Mouse (Mus musculus) left cerebral cortex, adult 18-20 months (tissue): Measurements from ENCODE around the gene Cipc. TPM values are rescaled to one million over a fixed set of nuclear protein-coding genes. Genes with fewer than 3 reads are reported as not detected.

Experiments used
- DNase-seq, 2 experiments: peaks; one replicate each; pipeline ENCODE4 v3.0.0; 2021 to 2022; ENCODE audit warnings: low spot score in 2 of 2, mixed read lengths in 1 of 2
- long read RNA-seq, 2 experiments: library from polyadenylated mRNA; stranded (forward); transcript quantifications; one replicate each; pipeline ENCODE4 v2.0.0; 2021
- total RNA-seq, 2 experiments: library from RNA; stranded (reverse); gene quantifications; 2 replicates each; pipeline ENCODE4 v1.2.3; 2021

Cipc gene
- 10 to 100 TPM; 84.0 to 86.8 TPM for total RNA-seq
- long read RNA-seq, experiment 1, full-length matches to known transcripts = 39 of 59 reads
- long read RNA-seq, experiment 1, partial matches to known transcripts = 0 of 59 reads
- long read RNA-seq, experiment 1, other reads (novel, unspliced or antisense) = 20 of 59 reads
- long read RNA-seq, experiment 2, full-length matches to known transcripts = 25 of 51 reads
- long read RNA-seq, experiment 2, partial matches to known transcripts = 1 of 51 reads
- long read RNA-seq, experiment 2, other reads (novel, unspliced or antisense) = 25 of 51 reads

GRCm38 (mm10) chr12:86946862-86947574 is at the start of gene Cipc:
Gene Cipc (plus strand): TSS chr12:86947043.
- DNase-seq = peak; percentile 98 to 99

DNA sequence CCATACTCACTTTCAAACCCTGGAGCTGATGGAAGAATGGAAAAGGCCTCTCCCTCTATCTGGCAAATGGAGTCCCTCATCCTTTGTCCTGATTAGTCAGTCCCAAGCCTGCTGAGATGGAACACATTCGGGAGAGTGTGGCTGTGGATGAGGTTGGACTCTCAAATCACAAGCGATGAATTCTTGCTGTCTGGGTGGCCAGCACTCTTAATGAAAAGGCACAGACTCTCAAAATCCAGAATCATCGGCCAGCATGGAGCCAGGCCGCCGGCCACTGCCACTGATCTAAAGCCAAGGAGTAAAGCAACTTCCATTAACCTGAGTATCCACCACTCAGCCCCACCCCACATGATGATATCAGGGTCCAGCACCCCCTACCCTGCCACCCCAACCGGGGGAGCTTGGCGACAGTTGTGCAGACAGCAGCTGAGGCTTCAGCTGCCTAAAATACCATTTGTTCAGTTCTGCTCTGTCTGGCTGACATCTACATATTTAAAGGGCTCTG is 49.0 kb upstream of the Cipc start:
- DNase-seq = no peak

DNA sequence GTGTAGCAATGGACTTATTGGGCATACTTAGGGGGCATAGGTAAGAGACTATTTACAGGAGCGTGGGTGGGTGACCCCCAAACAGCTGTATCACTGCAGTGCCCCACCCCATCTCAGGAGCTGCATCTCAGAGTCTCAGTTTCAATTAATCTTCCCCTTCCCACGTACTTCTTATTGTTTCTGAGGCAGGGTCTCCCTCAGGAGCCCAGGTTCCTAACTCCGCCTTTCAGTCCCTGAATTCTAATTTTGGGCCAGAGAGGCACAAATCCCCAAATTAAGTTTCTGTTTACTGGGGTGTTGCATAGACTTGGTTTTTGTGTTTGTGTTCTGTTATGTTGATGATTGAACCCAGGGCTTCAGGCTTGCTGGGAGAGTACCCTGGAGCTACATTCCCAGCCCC is 48.4 kb upstream of the Cipc start:
- no peak for DNase-seq

GRCm38 (mm10) chr12:86899461-86900179 is 47.2 kb upstream of the Cipc start:
- no peak for DNase-seq

GRCm38 (mm10) chr12:86903828-86904806 is 42.7 kb upstream of the Cipc start:
- DNase-seq = no peak

DNA sequence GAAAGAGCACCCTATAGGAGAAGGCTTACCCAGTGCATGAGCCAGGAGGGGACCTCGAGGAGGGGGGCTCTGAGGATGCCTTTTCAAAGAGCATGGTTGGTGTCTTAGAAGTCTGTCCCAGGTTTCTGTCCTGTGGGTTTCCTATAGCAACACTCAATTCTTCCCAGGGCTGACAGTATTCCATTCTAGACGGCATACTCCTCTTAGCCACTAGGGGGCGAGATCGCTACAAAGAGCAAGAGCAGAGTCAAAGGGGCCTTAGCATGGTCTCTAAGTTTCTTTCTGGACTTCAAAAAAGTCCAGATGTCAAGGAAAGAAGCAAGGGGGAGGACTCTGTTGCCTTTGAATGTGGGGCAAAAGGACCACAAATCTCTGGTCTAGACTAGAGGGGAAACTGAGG is 41.6 kb upstream of the Cipc start:
- peak in 1 of 2 experiments; percentile 48 for DNase-seq

GRCm38 (mm10) chr12:86905876-86906275 is 41.0 kb upstream of the Cipc start:
- DNase-seq = no peak

- peak; percentile 87 to 91 for DNase-seq
Measured at GRCm38 (mm10) chr12:86906395-86906794, 40.4 kb upstream of the Cipc start.

DNA sequence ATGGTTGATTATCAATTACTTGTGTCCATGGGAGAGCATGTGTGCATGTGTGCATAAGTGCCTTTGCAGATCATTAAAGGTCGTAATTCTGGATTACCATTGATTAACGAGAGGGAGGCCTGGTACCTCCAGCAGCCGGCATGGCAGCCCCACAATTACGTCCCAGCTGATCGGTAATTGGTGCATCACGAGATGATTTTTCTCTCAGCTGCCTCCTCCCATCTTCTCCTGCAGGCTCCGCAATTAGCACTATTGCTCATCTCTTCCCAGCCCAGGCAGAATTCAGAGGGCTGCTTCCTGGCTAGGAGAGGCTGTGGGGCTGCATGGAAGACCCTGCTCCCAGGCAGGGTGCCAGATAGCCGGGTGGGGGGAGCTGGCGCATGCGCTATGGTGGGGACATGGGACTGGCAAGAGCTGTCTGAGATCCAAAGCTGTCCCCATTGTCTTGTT is 35.3 kb upstream of the Cipc start:
- DNase-seq = peak; percentile 53

GRCm38 (mm10) chr12:86912335-86913093 is 34.3 kb upstream of the Cipc start:
- no peak for DNase-seq

DNA sequence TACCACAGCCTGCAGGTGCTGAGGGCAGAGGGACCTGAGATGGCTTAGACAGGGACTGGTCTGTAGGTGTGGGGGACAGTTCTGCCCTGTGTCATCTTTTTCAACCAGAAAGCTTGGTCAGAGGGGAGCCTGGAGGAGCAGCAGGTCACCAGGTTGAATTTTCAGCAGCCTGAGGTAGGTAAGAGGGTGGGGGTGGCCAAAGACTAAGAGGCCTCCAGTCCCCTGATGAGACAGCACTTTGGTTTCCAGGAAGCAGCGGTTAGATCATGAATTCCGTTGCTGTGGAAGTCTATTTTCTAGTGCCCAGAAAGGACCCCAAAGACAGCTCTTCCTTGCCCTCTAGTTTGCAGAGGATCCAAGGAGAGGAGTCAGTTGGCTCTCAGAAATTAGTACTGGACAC is 32.5 kb upstream of the Cipc start:
- no peak for DNase-seq

DNA sequence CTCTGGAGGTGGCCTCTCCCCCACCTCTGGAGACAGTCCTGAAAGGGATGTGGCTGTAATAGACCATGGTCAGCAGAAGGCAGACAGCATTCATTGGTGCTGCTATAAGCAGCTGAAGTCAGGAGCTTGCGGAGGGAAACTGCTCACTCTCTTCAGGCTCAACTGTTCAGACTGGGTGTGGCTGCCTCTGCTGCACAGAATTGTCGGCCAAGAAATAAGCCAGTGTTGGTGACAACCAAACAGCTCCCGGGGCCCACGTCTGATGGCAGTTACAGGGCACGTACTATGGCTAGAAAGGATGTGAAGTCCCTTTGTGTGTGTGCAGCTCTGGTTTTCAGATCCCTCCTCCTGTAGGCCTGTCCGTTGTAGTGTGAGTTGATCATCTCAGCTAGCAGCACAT is 32.1 kb upstream of the Cipc start:
- no peak for DNase-seq

DNA sequence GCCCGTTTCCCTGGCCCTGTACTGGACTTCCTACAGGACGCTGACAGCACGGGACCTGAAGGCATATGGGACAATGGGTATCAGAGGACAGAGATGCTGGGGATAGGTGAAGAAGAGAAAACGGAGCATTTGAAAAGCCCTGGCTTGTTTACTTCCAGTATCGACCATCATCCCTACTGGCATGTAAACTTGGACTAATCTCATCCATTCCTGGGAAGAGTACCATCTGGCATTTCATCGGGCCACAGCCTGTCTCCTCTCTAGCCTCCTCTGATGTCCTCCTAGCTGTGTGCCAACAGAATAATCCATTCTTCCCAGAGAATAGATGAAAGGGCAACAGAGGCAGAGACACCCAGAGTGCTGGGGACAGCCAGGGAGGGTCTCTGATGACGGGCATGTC is 31.2 kb upstream of the Cipc start:
- no peak for DNase-seq

DNA sequence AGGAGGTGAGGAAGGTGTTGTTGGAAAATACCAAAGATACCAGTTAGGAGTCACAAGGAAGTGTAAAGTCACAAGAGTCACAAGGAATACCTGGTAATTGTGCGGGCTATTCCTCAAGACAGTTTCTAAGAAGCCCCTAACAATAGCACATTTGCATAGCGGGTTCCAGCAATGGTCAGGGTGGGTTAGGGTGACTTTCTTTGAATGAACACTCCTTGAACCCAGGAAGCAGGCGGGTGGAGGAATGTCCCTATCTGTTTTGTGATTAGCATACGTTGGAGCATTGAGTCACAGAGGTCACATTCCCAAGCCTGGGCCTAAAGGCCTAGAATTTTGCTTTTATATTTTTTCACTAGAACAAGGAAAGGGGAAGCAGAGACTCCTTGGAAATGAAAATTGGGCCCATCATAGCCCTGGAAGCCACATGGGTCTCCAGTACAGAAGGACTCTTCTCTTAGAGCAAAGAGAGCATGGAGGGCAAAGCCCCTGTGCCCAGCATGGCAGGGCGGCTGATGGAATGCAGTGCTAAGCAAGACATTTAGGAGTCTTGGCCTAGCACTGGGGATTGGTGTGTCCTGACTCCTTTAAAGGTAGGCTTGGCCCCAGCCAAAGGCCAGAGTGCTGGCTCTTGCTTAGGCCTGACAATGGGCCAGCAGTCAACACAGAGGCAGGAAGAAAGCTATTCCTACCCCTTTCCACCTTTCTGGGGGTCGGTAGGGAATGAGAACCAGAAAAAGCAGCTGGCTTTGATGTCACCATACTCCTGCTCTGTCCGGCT is 29.9 kb upstream of the Cipc start:
- DNase-seq = no peak

DNA sequence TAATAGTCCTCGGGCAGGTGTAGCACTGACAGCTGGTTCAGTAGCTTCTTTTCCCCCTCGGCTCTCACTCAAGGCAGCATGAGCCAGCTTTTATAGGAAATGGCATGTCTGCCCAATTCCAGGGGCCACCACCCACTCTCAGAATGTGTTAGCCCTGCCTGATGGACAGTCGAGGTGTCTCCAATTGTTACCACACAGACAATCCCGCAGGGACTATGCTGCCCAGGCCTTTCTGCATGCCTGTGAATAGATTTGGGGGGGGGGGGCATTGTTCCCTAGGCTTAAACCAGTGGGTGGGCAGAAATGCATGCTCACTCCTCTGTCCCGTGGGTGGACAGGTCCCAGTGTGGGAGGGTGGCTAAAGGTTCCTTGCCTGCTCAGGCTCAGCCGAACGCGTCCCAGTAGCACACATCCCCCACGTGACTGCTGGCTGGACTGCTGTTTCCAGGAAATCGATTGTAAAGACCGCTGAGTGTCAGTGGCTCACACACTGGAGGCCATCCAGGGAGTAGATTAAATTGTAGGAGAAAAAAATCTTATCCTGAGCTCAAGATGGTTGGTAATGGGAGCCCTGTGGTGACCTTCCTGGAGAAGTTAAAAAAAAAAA is 28.4 kb upstream of the Cipc start:
- no peak for DNase-seq

GRCm38 (mm10) chr12:86918983-86919722 is 27.7 kb upstream of the Cipc start:
- DNase-seq = no peak

GRCm38 (mm10) chr12:86923837-86924236 is 23.0 kb upstream of the Cipc start:
- peak; percentile 78 to 81 for DNase-seq
